Mouse (Mus musculus) left cerebral cortex, adult 2 months (tissue): ENCODE results near the gene Marc2. TPM values are rescaled to one million over a fixed set of nuclear protein-coding genes. Genes with fewer than 3 reads are reported as not detected.

Source experiments
- DNase-seq, 2 experiments: peaks; one replicate each; pipeline ENCODE4 v3.0.0; 2021 to 2022; ENCODE audit warnings: low spot score in 2 of 2, mixed read lengths in 1 of 2; ENCODE audit errors: extremely low spot score in 1 of 2
- H3K27ac ChIP-seq: fragments of 200-600 bp; 2 replicates; pipeline ENCODE4 v1.8.1; 2022
- H3K4me3 ChIP-seq: fragments of 200-600 bp; 2 replicates; pipeline ENCODE4 v1.8.1; 2022
- CTCF ChIP-seq: fragments of 200-600 bp; IDR thresholded peaks from 2 replicates; pipeline ENCODE4 v1.8.1; 2022; ENCODE audit warnings: antibody characterized with exemption, mild to moderate bottlenecking, moderate library complexity
- intact Hi-C: fragments of 180-260 bp; cut with DNase I; formaldehyde crosslinking; loops from one replicate; pipeline ENCODE4 v1.15.1; 2025
- total RNA-seq, 2 experiments: library from RNA; stranded (reverse); gene quantifications; 2 replicates each; pipeline ENCODE4 v1.2.3; 2021

Marc2 gene
- total RNA-seq, 2 experiments from 2014 or later: 167 to 177 TPM

DNA sequence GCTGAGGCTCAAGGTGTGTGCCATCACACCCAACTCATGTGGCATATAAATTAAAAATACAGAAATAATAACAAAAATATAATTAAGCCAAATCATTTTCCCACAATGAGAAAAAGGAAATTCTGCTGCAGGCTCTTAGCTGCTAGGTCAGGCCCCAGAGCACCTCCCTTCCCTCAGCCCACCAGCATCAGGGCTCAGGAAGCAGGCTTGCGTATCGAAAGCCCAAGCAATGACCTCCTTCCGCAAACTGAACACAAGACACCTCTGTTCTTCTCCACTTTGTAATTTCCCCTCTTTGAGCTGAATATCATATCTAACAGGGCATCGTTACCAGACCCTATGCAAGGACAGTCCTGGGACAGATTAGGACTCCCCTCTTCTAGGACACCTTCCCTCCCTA is 40.5 kb downstream of the Marc2 start:
- no peak for TF ChIP-seq CTCF
- intact Hi-C loops: no loop called here

DNA sequence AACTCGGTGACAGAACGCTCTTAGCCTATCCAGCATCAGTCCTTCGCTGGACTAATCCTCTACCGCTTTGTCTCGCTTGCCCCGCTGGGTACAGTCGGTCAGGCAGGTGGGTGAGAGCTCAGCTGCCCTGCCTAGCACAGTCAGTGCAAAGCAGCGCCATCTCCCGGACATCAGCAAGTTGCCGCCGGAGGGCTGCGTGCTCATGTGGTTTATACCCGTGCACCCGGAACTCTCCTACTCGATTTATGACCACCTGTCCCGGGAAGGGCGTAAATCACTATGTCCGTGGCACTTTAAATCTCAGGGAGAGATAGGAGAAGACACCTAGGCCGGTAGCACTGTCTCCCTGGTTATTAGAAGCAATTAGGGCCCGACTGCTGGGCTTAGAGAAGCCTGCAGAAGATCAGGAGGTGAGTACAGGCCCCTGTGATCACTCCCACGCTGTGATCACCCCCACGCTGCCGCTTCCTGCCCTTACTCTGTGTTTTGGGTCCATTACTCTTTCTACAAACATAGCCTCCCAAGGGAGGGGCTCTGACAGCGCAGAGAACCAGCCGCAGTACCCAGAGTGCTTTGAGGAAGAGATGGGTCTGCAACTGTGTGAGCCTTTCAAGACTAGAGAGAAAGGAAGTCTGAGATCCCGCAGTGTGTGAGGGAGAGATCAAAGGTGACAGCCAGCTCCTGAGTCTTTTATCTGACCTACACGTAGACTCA is 52.9 kb downstream of the Marc2 start:
- peak in 1 of 2 experiments; percentile 22 for DNase-seq
- peak; percentile 42 for TF ChIP-seq CTCF
- Histone ChIP-seq H3K4me3 (no peak overlapping the region), H3K27ac (no peak overlapping the region)
- intact Hi-C loops: loop anchor here (5.0 kb wide), 1 partner anchor 526 kb away; no protein-coding TSS in a partner anchor

More for the DNA sequence above, 40.5 kb downstream of the Marc2 start:
- Histone ChIP-seq H3K27ac (no peak overlapping the region), H3K4me3 (no peak overlapping the region)
- DNase-seq: no peak

DNA sequence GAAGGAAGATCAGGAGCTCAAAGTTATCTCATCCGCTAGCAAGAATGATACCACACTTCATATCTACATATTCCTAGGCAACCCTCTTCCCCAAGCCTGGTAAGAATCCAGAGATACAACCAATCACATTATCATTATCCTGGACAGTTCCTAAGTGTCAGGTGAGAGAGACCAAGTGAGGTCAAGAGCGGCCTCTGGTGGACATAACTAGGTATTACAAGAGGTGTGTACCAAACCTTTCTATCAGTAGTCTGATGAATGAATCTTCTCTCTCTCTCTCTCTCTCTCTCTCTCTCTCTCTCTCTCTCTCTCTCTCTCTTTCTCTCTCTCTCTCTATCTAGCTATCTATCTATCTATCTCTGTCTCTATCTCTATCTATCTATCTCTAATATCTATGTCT is 55.1 kb downstream of the Marc2 start:
- no peak overlapping the region for H3K27ac ChIP-seq
- intact Hi-C loops: loop anchor here (1.0 to 5.0 kb wide), 2 partner anchors 524 to 1349 kb away; no protein-coding TSS in a partner anchor
- H3K4me3 ChIP-seq: no peak overlapping the region
- TF ChIP-seq CTCF: peak; percentile 67
- DNase-seq: peak; percentile 28 to 37

DNA sequence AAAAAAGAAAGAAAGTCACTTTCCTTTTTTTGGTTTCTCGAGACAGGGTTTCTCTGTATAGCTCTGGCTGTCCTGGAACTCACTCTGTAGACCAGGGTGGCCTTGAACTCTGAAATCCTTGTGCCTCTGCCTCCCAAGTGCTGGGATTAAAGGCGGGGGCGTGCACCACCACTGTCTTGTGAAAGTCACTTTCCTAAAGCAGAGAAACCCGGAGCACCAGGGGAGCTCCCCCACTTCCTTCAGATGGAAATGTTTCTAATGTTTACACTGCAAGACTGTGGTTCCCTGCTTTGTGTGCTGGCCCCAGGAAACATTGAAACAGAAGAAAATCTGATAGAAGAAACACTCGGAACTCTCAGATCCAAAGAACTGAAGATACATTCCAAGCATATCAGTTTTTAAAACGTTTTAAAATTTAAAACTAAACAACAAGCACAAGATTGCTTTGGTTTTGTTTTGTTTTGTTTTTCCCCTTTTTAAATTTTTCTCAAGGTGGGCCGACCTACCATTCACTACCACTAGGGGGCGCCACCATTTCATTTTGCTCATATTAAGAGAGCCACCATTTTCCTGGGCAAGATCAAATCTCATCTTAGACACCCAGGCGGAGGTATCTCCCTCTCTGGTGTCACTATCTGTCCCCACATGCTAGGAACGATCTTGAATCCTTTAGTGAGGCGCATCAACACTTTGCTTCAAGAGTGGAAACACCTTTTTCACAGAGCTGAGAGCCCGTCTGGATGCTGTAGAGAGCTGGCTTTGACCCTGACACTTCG is 59.7 kb downstream of the Marc2 start:
- intact Hi-C loops: no loop called here
- H3K4me3 ChIP-seq: no peak overlapping the region
- no peak overlapping the region for H3K27ac ChIP-seq
- TF ChIP-seq CTCF: peak; percentile 54
- no peak for DNase-seq

DNA sequence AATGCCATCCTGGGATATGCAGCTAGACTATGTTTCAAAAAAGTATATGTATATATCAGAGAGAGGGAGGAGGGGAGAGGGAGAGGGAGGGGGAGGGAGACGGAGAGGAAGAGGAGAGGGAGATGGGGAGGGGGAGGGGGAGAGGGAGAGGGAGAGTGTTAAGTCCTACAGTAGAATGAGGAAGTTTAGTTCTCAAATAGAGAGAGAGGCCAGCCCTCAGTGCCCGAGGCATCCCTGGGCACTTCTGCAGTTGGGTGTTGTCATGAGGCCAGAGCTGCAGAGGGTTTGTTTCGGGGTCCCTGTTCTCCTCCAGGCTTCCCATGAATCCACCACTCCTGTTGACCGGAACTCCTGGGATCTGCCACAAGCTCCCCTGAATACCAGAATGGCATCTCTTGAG is 62.6 kb downstream of the Marc2 start:
- no peak for DNase-seq
- no peak for TF ChIP-seq CTCF
- no peak overlapping the region for H3K4me3 ChIP-seq
- intact Hi-C loops: no loop called here
- no peak overlapping the region for H3K27ac ChIP-seq

DNA sequence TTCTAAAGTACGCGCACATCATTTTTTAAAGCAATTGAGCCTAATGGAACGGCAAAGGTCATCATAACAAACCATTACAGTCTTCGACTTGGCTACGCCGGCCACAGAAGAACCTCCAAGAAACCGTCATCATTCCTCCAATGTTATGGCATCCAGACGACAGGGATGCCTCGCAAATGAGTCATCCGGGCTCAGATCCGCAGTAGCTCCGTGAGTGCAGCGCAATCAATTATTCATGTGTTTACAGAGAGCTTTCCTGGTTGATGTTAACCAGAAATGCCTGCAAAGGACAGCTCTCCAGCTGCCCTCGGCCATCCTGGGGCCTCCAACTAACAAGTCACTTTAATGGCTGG is 64.1 kb downstream of the Marc2 start:
- no peak for TF ChIP-seq CTCF
- DNase-seq: no peak
- intact Hi-C loops: no loop called here
- Histone ChIP-seq H3K4me3 (no peak overlapping the region), H3K27ac (no peak overlapping the region)

DNA sequence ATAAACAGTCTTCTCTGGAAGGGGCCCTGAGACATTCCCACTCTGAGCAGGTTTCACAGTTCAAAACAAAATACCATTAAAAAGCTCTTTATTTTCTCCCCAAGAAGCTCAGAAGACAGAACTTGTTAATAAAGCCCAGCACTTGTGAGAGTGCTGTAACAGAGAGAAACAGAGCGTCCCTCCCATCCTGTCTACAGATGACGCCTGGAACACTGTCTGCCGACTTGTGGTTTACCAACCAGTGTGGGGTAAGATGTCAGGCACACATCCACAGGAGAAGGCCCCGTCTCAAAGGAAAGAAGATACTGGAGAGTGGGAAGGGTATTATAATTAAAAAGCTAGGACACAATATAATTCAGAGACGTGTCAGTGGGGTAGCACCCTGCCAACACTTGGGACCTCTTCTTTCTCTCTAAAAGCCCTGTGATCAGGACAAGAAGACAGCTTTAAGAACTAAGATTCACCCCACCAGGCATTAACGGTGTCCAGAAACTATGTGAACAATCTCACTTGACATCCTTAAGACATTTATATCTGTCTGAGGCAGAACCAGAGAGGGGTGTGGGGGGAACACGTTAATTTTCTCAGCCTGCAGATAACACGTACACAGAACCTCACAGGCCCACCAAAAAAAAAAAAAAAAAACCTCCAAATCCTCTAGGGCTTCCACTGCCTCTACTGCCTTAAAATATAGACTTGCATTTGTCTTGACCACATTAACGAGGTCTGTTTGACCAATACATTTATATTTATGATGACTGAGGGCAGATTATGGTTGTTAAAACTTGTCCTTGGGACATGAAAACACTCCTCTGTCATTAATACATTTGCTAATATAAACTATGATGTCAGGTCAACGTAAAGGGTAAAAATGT is 64.7 kb downstream of the Marc2 start:
- no peak for TF ChIP-seq CTCF
- Histone ChIP-seq H3K27ac (no peak overlapping the region), H3K4me3 (no peak overlapping the region)
- intact Hi-C loops: no loop called here
- no peak for DNase-seq

DNA sequence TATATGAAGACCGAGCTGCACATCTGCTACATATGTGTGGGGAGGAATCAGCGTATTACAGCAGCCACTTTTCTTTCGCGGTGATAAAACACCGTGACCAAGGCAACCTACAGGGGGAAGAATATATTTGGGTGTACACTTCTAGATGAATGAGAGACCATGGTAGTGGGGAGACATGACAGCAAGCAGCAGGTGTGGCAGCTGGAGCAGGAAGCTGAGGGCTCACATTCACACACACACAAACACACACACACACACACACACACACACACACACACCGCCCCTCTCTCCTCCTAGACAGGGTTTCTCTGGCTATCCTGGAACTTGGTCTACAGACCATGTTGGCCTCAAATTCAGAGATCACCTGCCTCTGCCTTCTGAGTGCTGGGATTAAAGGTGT is 68.1 kb downstream of the Marc2 start:
- TF ChIP-seq CTCF: no peak
- DNase-seq: no peak
- no peak overlapping the region for H3K27ac ChIP-seq
- intact Hi-C loops: no loop called here
- H3K4me3 ChIP-seq: no peak overlapping the region

DNA sequence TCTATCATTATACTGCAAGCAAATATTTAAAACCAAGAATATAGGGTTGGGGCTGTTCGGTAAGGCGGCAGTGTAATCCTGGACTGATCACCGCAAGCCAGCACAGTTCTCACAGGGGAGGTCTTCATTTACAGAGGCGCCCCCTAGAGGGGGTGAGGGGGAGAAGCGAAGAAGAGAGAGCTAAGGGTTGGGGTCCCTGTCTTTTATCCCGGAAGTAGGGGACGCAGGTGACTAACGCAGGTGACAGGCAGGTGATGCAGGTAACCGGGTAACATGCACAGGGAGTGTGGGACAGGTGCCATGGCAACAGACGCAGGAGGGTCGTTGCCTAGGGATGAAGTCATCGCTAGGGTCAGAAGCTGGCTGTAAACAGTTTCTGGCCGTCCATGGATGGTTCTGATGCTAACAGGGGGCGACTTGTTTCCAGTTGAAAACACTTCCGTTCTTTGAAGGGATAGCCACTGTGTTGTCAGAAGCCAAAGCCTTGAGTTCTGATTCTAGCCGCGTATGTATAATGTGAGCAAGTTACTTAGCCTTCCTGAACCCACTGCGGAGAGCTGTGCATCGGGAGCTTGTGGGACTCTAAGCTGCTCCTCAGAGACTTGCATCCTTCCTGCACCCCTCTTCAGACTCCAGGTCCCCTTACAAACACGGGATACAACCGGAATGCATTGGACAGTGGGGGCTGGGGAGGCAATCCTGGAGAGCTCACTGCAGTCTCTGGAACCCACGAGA is 69.0 kb downstream of the Marc2 start:
- no peak overlapping the region for H3K4me3 ChIP-seq
- intact Hi-C loops: no loop called here
- H3K27ac ChIP-seq: no peak overlapping the region
- peak; percentile 24 for TF ChIP-seq CTCF
- DNase-seq: no peak

DNA sequence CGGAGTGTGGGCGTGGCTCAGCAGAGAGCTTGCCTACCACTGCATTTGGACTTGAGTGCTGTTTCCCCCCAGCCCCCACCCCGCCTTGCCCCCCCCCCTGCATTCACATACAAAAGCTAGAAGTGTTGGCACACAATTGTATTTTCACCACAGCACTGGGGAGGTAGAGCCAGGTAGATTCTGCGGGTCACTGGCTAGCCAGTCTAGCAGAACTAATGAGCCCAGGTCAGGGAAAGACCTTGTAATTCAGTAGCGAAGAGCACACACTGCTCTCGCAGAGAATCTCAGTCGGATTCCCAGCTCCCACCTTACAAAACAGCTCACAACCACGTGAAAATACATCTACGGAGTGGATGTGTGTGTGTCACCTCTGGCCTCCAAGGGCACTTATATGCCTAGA is 71.0 kb downstream of the Marc2 start:
- no peak overlapping the region for H3K27ac ChIP-seq
- intact Hi-C loops: no loop called here
- no peak for TF ChIP-seq CTCF
- no peak overlapping the region for H3K4me3 ChIP-seq
- no peak for DNase-seq

DNA sequence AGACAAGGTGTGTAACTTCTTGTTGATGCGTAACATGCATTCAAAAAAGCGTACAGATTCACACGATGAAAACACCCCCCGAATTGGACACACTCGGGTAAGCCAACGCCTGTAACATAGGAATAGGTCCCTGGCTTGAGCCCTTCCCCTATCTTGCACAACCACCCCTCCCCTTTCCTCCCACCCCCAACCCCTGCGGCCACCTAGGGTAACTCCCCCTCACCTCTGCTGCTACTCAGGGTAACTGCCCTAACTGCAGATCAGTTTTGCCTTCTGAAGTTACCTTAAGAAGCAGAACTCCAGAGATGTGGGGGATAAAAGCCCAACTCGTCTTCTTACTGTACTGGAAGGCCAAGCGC is 74.4 kb downstream of the Marc2 start:
- Histone ChIP-seq H3K27ac (no peak overlapping the region), H3K4me3 (no peak overlapping the region)
- DNase-seq: no peak
- no peak for TF ChIP-seq CTCF
- intact Hi-C loops: loop anchor here (2.0 kb wide), 1 partner anchor 505 kb away; no protein-coding TSS in a partner anchor
